Mouse (Mus musculus) testis, adult 2 months (tissue): ENCODE measurements around the gene Gm20388.

Source experiments
- CTCF ChIP-seq: fragments of 200-500 bp; IDR thresholded peaks from 2 replicates; pipeline ENCODE4 v1.5.1; 2012; ENCODE audit warnings: low read depth, mild to moderate bottlenecking, inconsistent platforms, low read length, moderate library complexity; ENCODE audit not compliant: control insufficient read depth, insufficient read depth, insufficient replicate concordance
- POLR2A ChIP-seq: fragments of 200-500 bp; IDR thresholded peaks from 2 replicates; pipeline ENCODE4 v1.6.1; 2012; ENCODE audit warnings: low read depth, mild to moderate bottlenecking, inconsistent platforms, low read length, moderate library complexity; ENCODE audit not compliant: control insufficient read depth

DNA sequence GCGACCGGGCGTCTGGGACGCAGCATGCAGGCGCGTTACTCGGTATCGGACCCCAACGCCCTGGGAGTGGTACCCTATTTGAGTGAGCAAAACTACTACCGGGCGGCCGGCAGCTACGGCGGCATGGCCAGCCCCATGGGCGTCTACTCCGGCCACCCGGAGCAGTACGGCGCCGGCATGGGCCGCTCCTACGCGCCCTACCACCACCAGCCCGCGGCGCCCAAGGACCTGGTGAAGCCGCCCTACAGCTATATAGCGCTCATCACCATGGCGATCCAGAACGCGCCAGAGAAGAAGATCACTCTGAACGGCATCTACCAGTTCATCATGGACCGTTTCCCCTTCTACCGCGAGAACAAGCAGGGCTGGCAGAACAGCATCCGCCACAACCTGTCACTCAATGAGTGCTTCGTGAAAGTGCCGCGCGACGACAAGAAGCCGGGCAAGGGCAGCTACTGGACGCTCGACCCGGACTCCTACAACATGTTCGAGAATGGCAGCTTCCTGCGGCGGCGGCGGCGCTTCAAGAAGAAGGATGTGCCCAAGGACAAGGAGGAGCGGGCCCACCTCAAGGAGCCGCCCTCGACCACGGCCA, 1206.0 kb downstream of the Gm20388 start:
- TF ChIP-seq POLR2A (no peak), CTCF (no peak)
